Mouse (Mus musculus): ENCODE results near the gene Dapp1.
"Not testable (repeated sequence)": the region's sequence is repeated elsewhere in the genome, so short reads cannot be mapped to it uniquely, and the experiment has no call there.

- not testable (repeated sequence) for TF ChIP-seq CEBPB (IDR thresholded peaks at IDR 0.05; ENCODE audit: insufficient read depth, poor library complexity, severe bottlenecking); POLR2A (IDR thresholded peaks at IDR 0.05; ENCODE audit: insufficient read length, low read depth); USF1 (IDR thresholded peaks at IDR 0.05; ENCODE audit: low read depth); TCF12 (IDR thresholded peaks at IDR 0.05; ENCODE audit: insufficient read depth, poor library complexity, severe bottlenecking); POLR2AphosphoS2 (IDR thresholded peaks at IDR 0.05; ENCODE audit: insufficient read length, low read depth); MAX (IDR thresholded peaks at IDR 0.05; ENCODE audit: low read depth); TCF3 (IDR thresholded peaks at IDR 0.05; ENCODE audit: insufficient read length, low read depth)
Observed at GRCm38 (mm10) chr3:137964014-137964413, 17.3 kb downstream of the Dapp1 start.

All from myocyte (in vitro differentiated cells).